Mouse (Mus musculus) limb, embryonic 12.5 days (tissue): ENCODE data around the gene 2310039H08Rik. TPM values are rescaled to one million over a fixed set of nuclear protein-coding genes. Genes with fewer than 3 reads are reported as not detected.

Source experiments
- ATAC-seq: fragments of 200-750 bp; cut with Nextera tagmentation; 2 replicates; pipeline ENCODE4 v1.8.0; 2017; ENCODE audit warnings: low read depth, moderate TSS enrichment; ENCODE audit not compliant: insufficient number of reproducible peaks, insufficient read depth, low FRiP score, low TSS enrichment
- H3K27ac ChIP-seq: fragments of 300-500 bp; sonication (generic); 2 replicates; pipeline ENCODE4 v1.5.1; 2016; ENCODE audit warnings: mild to moderate bottlenecking, moderate library complexity
- H3K27me3 ChIP-seq: fragments of 300-500 bp; sonication (generic); 2 replicates; pipeline ENCODE4 v1.6.1; 2016; ENCODE audit warnings: mild to moderate bottlenecking, moderate library complexity
- H3K36me3 ChIP-seq: fragments of 300-500 bp; sonication (generic); 2 replicates; pipeline ENCODE4 v1.6.1; 2016; ENCODE audit warnings: mild to moderate bottlenecking, moderate library complexity
- H3K4me1 ChIP-seq: fragments of 300-500 bp; sonication (generic); replicated peaks from 2 replicates; pipeline ENCODE4 v1.6.1; 2016
- H3K4me2 ChIP-seq: fragments of 300-500 bp; sonication (generic); 2 replicates; pipeline ENCODE4 v1.6.1; 2016; ENCODE audit warnings: mild to moderate bottlenecking, moderate library complexity
- H3K4me3 ChIP-seq: fragments of 300-500 bp; sonication (generic); replicated peaks from 2 replicates; pipeline ENCODE4 v1.5.1; 2016; ENCODE audit warnings: mild to moderate bottlenecking
- H3K9ac ChIP-seq: fragments of 300-500 bp; sonication (generic); replicated peaks from 2 replicates; pipeline ENCODE4 v1.6.1; 2016; ENCODE audit warnings: mild to moderate bottlenecking, moderate library complexity
- H3K9me3 ChIP-seq: fragments of 300-500 bp; sonication (generic); 2 replicates; pipeline ENCODE4 v1.6.1; 2016; ENCODE audit warnings: mild to moderate bottlenecking, moderate library complexity
- WGBS: fragments of 180-500 bp; shearing (Covaris S2); methylation state at CpG from one replicate; pipeline ENCODE4 v1.1.7; 2016; 5-methylcytosine and 5-hydroxymethylcytosine counted together
- polyA plus RNA-seq: library from polyadenylated mRNA; unstranded; fragments of >200 nt; fragmentation: Nextera tagmentation; extraction: Ambion mirVana; gene quantifications from 2 replicates; pipeline ENCODE4 v1.2.1, GENCODE M21; 2016

Gene 2310039H08Rik
- 49.8 and 52.6 TPM in 2 replicates for polyA plus RNA-seq

DNA sequence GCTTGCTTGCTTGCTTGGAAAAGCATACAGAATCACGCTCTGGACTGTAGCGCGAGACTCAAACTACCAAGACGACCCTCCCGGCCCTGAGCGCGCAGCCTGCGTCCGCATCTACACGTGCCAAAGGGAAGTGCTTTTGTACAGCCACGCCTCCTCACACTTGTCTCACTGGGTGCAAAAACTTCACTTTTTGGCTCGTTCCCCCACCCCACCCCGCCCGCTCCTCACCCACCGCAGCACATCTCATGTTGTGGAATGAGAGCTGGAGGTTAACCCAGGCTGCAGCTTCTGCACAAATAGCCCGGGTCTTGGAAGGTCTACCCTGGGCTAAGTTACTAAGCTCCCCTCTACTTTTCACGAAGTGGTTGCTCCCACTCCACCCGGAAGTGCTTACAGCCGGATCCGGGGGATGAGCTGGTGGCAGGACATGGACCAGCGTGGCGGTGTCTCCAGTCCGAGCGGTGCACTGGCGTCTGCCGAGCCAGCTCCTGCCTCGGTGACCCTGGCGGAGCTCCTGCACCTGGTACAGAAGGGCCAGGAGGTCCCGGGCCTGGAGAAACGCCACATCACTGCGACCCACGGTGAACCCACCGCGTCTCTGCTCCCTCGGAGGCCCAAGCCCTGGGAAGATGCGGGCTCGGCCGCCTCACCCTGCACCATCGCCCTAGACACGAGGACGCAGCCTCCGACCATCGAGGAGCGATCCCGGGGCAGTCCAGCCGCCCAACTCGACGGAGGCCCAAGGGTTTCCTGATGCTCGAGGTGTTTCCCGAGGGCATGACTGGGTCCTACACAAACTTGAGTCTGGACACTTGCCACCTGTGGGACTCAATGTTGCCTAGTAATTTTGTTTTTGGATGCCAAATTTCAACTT is at the start of gene 2310039H08Rik:
Gene 2310039H08Rik, plus strand, starts transcription at position 232 of the 874 bp plus-strand sequence.
- WGBS, result under 1% methylated on average over 50 of the region's 50 CpGs
- Histone ChIP-seq H3K4me2 (peak within 1 kb of the TSS; percentile 78), H3K9me3 (no peaks in the 10 kb centered on the region), H3K27me3 (no peaks in the 10 kb centered on the region), H3K4me1 (peaks cover 24% of the 10 kb centered on the region), H3K4me3 (peak within 1 kb of the TSS; percentile 87), H3K36me3 (peaks cover 37% of the 10 kb centered on the region), H3K9ac (peak within 1 kb of the TSS; percentile 77), H3K27ac (peak within 1 kb of the TSS; percentile 82)
- peak; percentile 88 for ATAC-seq

DNA sequence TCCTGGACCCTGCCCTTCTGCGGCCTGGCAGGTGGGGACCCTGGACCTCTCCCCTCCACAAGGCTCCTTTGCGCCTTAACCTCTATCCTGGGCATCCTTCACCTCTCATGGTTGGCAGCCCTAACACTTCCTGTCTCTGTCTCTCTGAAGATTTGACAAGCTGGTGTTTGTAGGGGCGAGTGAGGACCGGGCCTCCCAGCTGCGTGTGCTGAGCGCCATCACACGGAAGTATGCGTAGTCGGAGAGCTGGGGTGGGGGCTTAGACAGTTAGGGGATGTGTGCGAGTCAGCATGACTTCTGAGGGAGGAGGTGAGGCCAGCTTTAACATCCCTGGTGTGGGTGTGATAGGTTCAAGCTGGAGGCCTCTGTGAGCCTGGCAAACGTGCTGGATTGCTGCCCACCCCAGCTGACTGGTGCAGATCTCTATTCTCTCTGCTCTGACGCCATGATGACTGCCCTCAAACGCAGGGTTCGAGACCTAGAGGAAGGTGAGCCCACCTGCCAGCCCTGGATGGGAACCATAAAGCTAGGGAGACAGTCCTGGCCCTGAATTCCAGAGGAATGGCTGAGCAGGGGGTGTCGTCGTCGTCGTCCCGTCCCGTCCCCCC is 47.9 kb upstream of the 2310039H08Rik start:
- H3K4me2 ChIP-seq, result no peak overlapping the region
- H3K36me3 ChIP-seq, result peaks cover 64% of the 10 kb centered on the region
- no peak overlapping the region for H3K4me3 ChIP-seq
- no peaks in the 10 kb centered on the region for H3K9me3 ChIP-seq
- peaks cover 19% of the 10 kb centered on the region for H3K27me3 ChIP-seq
- no peak overlapping the region for H3K9ac ChIP-seq
- 79% methylated on average over 20 of the region's 20 CpGs for WGBS
- peaks cover 8% of the 10 kb centered on the region; the same call in 1 of the 2 replicates for H3K4me1 ChIP-seq
- no peak overlapping the region for H3K27ac ChIP-seq
- ATAC-seq, result no peak

DNA sequence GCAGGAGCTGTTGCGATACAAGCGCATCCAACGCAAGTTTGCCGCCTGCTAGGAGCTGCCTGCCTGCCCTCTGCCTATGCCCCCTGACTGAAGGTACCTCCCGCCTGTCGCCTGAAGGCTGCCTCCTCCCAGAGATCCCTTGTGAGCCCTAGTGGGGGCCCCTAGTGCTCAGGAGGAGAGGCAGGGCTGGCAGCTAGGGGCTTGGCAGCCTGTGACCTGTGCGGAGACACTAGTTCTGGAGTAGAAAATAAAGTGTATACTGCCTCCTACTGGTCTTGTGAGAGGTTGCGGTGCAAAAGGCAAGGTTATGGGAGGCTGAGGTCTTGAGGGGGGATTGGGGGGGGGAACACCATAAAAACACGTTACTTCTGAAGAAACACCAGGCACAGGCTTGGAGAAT is 47.2 kb upstream of the 2310039H08Rik start:
- Histone ChIP-seq H3K36me3 (peaks cover 59% of the 10 kb centered on the region), H3K27me3 (peaks cover 26% of the 10 kb centered on the region), H3K4me2 (no peak overlapping the region), H3K9me3 (no peaks in the 10 kb centered on the region), H3K9ac (no peak overlapping the region), H3K27ac (no peak overlapping the region), H3K4me3 (no peak overlapping the region), H3K4me1 (peaks cover 8% of the 10 kb centered on the region; the same call in 1 of the 2 replicates)
- WGBS, result 50% methylated on average over 9 of the region's 9 CpGs
- no peak for ATAC-seq

DNA sequence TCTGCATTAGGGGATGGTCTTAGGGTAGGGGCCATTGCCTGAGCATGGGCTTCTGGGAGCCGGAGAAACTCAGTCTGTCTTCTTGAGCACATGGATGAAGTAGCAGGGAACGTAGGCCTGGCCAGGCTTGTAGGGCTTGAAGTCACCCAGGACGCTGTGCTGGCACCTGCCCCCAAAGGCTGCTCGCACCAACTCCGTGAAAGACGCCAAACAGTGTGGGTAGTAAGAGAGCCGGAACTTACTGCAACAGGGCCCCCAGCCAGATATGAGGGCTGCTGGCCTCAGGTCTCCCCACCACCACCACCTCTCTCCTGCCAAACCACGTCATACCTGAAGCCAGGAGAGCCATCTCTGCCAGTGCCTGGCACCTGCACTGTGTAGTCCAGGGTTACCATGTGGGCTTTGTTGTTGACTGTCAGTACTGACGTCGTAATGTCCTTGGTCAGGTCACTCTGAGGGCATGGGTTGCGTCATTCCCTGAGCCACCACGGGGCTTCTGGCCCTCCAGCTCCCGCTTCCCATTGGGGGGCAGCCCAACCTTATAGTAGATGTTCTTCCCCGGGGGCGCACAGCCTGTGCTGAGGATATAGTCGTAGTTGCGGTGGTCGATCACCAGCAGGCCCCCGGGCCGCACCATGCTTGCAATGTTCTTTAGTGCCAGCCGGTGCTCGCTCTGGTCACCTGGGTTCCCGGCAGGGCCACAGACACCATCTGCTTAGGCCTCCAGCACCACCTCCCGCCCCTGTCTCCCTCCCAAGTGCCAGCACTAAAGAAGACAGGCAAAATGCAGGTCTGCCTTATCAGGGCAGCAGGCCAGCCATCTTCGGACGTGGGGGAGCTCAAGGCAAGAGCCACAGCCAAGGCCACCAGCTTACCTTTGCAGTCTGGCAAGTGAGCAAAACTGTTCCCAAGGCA is 46.4 kb upstream of the 2310039H08Rik start:
- no peaks in the 10 kb centered on the region for H3K9me3 ChIP-seq
- no peak overlapping the region for H3K9ac ChIP-seq
- 0 out of 2 replicates have a peak, but pooled peaks have one; percentile 7 for ATAC-seq
- H3K27me3 ChIP-seq, result peaks cover 29% of the 10 kb centered on the region
- no peak overlapping the region for H3K27ac ChIP-seq
- no peak overlapping the region for H3K4me3 ChIP-seq
- peaks cover 52% of the 10 kb centered on the region for H3K36me3 ChIP-seq
- H3K4me2 ChIP-seq, result no peak overlapping the region
- H3K4me1 ChIP-seq, result peaks cover 8% of the 10 kb centered on the region; the same call in 1 of the 2 replicates
- 89% methylated on average over 26 of the region's 26 CpGs for WGBS

DNA sequence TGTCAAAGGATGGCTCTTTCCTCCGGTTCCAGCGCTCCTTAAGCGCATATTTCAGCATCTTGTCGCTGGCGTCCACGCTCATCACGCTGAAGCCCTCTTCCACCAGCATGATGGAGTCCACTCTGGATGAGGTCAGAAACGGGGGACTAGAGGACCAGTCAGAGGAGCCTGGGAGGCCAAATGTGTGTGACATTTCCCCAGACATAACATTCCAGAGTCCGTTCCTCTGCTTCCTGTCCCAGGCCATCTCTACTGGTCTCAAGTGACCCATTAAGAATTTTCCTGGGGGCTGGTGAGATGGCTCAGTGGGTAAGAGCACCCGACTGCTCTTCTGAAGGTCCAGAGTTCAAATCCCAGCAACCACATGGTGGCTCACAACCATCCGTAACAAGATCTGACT is 45.2 kb upstream of the 2310039H08Rik start:
- H3K9ac ChIP-seq, result no peak overlapping the region
- no peak for ATAC-seq
- H3K4me3 ChIP-seq, result no peak overlapping the region
- no peak overlapping the region for H3K27ac ChIP-seq
- peaks cover 29% of the 10 kb centered on the region for H3K27me3 ChIP-seq
- peaks cover 8% of the 10 kb centered on the region; the same call in 1 of the 2 replicates for H3K4me1 ChIP-seq
- WGBS, result 89% methylated on average over 11 of the region's 11 CpGs
- no peaks in the 10 kb centered on the region for H3K9me3 ChIP-seq
- H3K4me2 ChIP-seq, result no peak overlapping the region
- H3K36me3 ChIP-seq, result peaks cover 39% of the 10 kb centered on the region

DNA sequence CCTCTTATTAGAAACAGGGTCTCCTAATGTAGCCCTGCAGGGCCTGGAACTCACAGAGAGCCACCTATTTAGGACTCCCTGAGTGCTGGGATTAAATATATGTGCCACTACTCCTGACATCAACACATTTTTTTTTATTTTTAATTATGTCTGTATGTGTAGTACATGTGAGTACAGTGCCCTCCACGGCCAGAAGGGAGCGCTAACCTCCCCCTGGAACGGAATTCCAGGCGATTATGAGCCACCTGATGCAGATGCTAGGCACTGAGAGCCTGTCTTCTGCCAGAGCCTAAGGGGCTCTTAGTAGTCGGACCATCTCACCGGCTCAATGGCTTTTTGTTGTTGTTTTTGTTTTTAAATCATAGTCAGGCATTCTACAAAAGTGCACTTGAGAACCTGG is 44.4 kb upstream of the 2310039H08Rik start:
- Histone ChIP-seq H3K27ac (no peak overlapping the region), H3K36me3 (peaks cover 33% of the 10 kb centered on the region), H3K4me3 (no peak overlapping the region), H3K9ac (no peak overlapping the region), H3K9me3 (no peaks in the 10 kb centered on the region), H3K4me2 (no peak overlapping the region), H3K27me3 (peaks cover 29% of the 10 kb centered on the region), H3K4me1 (peaks cover 8% of the 10 kb centered on the region; the same call in 1 of the 2 replicates)
- ATAC-seq, result no peak
- 37% methylated on average over 6 of the region's 6 CpGs for whole genome bisulfite sequencing

DNA sequence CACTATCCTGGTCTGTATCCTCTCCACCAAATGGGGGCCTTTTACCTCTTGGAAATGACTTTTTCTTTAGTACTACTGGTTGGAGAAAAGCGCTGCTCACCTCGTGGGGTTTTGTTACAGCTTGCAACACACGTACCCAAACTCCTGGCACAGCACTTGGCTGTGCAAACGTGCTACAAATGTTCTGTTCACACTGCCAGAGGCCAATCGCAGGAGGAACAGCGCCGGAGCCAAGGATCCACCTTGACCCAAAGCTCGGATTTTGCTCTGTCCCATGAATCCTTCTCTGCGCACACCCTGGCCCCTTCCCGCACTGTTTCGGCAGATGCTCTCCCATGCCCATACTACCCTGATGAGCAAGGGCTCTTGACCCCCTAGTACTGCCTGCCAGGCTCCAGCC is 43.9 kb upstream of the 2310039H08Rik start:
- H3K4me2 ChIP-seq, result peak overlapping the region; percentile 36
- no peaks in the 10 kb centered on the region for H3K9me3 ChIP-seq
- no peak for ATAC-seq
- peak overlapping the region; percentile 16 for H3K4me3 ChIP-seq
- H3K9ac ChIP-seq, result peak overlapping the region; percentile 44; the same call in 1 of the 2 replicates
- peaks cover 28% of the 10 kb centered on the region for H3K36me3 ChIP-seq
- peaks cover 8% of the 10 kb centered on the region; the same call in 1 of the 2 replicates for H3K4me1 ChIP-seq
- 46% methylated on average over 11 of the region's 11 CpGs for WGBS
- peaks cover 29% of the 10 kb centered on the region for H3K27me3 ChIP-seq
- no peak overlapping the region for H3K27ac ChIP-seq

DNA sequence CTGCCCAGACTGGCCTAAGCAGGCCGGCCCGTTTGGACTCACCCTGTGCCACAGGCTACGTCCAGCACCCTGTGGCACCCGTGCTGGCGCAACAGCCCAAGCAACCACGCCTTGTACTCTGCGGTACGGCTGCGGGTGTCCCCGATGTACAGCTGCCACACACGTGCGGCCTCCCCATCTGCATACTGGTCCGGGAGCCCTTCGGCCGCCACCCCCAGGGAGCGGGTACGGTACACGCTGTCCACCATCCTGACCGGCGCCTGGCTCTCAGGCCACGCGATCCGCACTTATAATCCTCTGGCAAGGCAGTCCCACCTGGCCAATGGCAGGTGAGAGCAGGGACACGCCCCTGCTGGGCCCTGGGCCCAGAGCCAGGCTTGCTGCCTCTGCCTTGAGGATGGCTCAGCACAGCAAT is 43.5 kb upstream of the 2310039H08Rik start, which contains the start of gene Gnmt:
Gene Gnmt, minus strand, starts transcription at position 265 of the 415 bp plus-strand sequence.
- 12% methylated on average over 24 of the region's 24 CpGs for WGBS
- Histone ChIP-seq H3K4me2 (peak within 1 kb of the TSS; percentile 36), H3K4me3 (peak within 1 kb of the TSS; percentile 16), H3K36me3 (peaks cover 24% of the 10 kb centered on the region), H3K4me1 (peaks cover 8% of the 10 kb centered on the region; the same call in 1 of the 2 replicates), H3K9ac (peak within 1 kb of the TSS; percentile 44; the same call in 1 of the 2 replicates), H3K9me3 (no peaks in the 10 kb centered on the region), H3K27me3 (peaks cover 29% of the 10 kb centered on the region), H3K27ac (no peak within 1 kb of the TSS)
- no peak for ATAC-seq

DNA sequence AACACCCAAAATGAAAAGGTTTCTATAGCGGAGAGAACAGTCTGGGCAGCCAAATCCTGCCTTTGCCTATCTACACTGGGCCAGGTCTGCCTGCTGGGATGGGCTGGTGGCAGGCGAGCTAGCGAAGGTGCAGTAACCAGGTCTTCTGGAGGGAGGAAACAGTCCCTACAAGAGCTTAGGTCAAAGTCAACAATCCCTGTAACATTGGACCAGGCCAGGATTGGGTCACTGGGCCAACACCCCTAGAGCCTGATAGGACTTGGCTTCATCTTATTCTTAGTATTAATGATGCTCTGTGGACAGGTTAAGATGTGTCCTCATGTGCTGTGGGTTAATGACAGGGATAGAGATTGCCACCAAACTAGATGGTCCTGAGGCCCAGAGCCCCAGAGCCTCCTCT is 38.4 kb upstream of the 2310039H08Rik start:
- H3K27me3 ChIP-seq, result peaks cover 16% of the 10 kb centered on the region
- no peak overlapping the region for H3K4me2 ChIP-seq
- no peak overlapping the region for H3K4me3 ChIP-seq
- H3K27ac ChIP-seq, result no peak overlapping the region
- no peaks in the 10 kb centered on the region for H3K9me3 ChIP-seq
- H3K9ac ChIP-seq, result no peak overlapping the region
- peaks cover 1% of the 10 kb centered on the region; the same call in 1 of the 2 replicates for H3K4me1 ChIP-seq
- H3K36me3 ChIP-seq, result peaks cover 40% of the 10 kb centered on the region
- 88% methylated on average over 3 of the region's 3 CpGs for whole genome bisulfite sequencing
- no peak for ATAC-seq

DNA sequence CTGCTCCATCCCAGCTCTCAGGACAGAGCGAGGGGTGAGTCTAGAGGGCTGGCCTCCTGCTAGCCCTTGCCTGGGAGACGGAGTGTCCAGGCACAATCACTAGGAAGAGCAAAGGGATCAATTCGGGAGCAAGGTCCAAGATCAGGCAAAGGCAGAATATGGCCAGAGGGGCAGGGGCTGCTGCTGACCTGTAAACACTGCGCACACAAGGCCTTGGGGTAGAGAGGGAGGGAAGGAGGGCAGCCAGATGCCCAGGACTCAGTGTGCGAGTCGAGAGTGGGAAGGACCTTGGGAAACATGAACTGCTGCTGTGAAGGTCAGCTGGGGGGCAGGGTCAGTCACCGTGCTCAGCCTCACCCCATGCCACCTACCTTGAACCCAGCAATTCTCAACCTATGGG is 37.1 kb upstream of the 2310039H08Rik start:
- no peaks in the 10 kb centered on the region for H3K9me3 ChIP-seq
- H3K4me3 ChIP-seq, result no peak overlapping the region
- H3K27me3 ChIP-seq, result peaks cover 3% of the 10 kb centered on the region
- no peak overlapping the region for H3K9ac ChIP-seq
- peaks cover 40% of the 10 kb centered on the region for H3K36me3 ChIP-seq
- H3K4me1 ChIP-seq, result no peaks in the 10 kb centered on the region
- H3K27ac ChIP-seq, result no peak overlapping the region
- H3K4me2 ChIP-seq, result no peak overlapping the region
- ATAC-seq, result no peak
- 90% methylated on average over 7 of the region's 7 CpGs for WGBS
